Mouse (Mus musculus): ENCODE measurements around the gene Fam205a2. TPM values are rescaled to one million over a fixed set of nuclear protein-coding genes. Genes with fewer than 3 reads are reported as not detected.

The Fam205a2 gene
- polyA plus RNA-seq (2017; shearing (Covaris generic)) = not detected

DNA sequence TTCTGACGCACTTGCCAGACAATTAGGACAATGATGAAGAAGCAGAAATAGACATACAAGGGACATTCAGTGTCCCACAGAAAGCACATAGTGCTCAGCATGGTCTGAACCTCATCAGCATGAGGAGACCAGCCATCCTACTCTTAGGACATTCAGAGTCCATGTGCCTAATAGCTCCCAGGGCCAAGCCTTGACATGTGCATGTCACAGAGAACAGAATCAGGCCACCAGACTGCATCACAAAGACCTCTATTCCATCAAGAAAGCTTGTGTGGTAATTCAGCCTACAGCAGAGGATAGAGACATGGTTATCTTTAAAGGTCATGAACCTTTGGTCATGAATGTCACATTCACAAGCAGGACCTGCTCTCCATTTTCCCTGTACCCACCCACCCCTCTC is at the start of gene Fam205a2:
Fam205a2 (minus strand) TSS at position 101 of the 400 bp plus-strand sequence.

Other genes starting within 250 kb of the Fam205a2 start
- gene Gm21953, start 233.9 kb downstream of the Fam205a2 start, polyA plus RNA-seq (2017; shearing (Covaris generic)) = not detected
- gene Fam205a3, start 209.8 kb downstream of the Fam205a2 start, polyA plus RNA-seq (2017; shearing (Covaris generic)) = not detected
- not detected for gene Gm21586, start 88.8 kb downstream of the Fam205a2 start, polyA plus RNA-seq (2017; shearing (Covaris generic))
- gene Gm2163, start 61.4 kb downstream of the Fam205a2 start, polyA plus RNA-seq (2017; shearing (Covaris generic)) = not detected
- not detected for gene Gm10591, start 84.0 kb upstream of the Fam205a2 start, polyA plus RNA-seq (2017; shearing (Covaris generic))
- gene Gm2564, start 101.5 kb upstream of the Fam205a2 start, polyA plus RNA-seq (2017; shearing (Covaris generic)) = under 1 TPM in 1 of 2 experiments, not detected in 1; 0.95 TPM
- not detected for gene Ccl27b, start 127.1 kb upstream of the Fam205a2 start, polyA plus RNA-seq (2017; shearing (Covaris generic))
- not detected for gene Il11ra2, start 133.7 kb upstream of the Fam205a2 start, polyA plus RNA-seq (2017; shearing (Covaris generic))
- gene 4930578G10Rik, start 207.4 kb upstream of the Fam205a2 start, polyA plus RNA-seq (2017; shearing (Covaris generic)) = under 1 TPM in 1 of 2 experiments, not detected in 1; 0.54 TPM
- not detected for gene Ccl19, start 228.4 kb upstream of the Fam205a2 start, polyA plus RNA-seq (2017; shearing (Covaris generic))
- 1 to 10 TPM in 1 of 2 experiments, under 1 TPM in 1; 0.48 to 9.3 TPM for gene Ccl21a, start 245.8 kb upstream of the Fam205a2 start, polyA plus RNA-seq (2017; shearing (Covaris generic))